Mouse (Mus musculus) thymus, postnatal 10 days (tissue): ENCODE measurements at regions not wholly inside any gene's neighbourhood (a gene's known extent, or its start where the extent isn't known, plus 50 kb on each side); places are given as distances from the start of the nearest gene placed in this dataset.

Experiments
- DNase-seq, 2 experiments: peaks; one replicate each; pipeline ENCODE4 v3.0.0; 2021; ENCODE audit warnings: low spot score in 2 of 2

DNA sequence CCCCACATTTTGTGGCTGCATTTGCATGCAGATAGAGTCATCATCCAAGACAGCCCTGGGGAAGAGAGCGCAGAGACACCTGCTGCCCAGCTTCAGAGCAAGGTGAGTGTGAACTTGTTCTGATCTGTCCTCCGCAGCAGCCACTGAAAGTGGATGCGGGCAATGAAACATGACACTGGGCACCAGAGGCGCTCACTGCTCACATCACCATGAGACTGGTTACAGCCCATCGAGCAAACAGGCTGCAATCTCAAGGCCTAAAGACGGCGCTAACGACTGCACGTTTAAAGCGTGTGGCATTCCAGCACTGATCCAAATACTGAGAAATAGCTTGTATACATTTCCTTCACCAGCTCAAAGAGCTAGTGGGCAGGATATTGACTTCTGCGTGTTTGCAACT is 65.8 kb downstream of the Barhl2 start:
- no peak for DNase-seq

DNA sequence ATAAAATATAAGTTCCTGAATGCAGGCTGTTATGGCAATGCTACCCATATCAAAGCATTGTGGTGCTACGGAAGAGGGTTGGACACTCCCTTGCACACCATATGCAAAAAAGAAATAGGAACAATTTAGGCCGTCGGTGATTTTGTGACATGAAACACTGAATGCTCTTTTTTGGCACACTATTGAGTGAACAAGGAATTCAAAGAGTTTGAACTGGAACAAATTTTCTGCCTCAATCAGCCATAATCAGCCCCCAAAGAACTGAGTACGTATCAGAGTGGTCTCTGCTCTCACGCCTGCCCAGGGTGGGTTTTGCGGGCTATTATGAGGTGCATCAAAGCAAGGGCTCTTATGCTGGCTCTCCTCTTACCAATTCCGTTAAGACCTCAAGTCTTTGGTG is 71.3 kb downstream of the Barhl2 start:
- DNase-seq, result no peak

DNA sequence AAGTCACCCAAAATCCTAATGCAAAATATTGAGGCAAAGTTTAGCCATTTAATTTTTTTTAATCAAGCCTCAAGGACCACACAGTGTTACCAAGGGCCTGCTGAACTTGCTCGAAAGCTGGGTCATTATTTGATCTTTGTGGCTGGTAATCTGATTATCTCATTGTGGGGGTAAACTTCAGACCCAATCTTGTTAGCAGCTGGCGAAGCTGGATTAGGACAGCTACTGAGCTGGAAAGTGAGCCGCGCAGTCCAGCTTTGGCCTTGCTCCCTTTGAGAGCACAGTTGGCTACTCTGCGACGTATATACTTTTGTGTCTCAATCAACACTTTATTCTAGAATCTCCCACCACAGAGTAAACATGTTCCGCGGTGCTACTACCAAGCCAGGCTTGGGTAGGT is 72.1 kb downstream of the Barhl2 start:
- no peak for DNase-seq

- DNase-seq, result no peak
These were observed 72.7 kb downstream of the Barhl2 start for GRCm38 (mm10) chr5:106385219-106385618.

DNA sequence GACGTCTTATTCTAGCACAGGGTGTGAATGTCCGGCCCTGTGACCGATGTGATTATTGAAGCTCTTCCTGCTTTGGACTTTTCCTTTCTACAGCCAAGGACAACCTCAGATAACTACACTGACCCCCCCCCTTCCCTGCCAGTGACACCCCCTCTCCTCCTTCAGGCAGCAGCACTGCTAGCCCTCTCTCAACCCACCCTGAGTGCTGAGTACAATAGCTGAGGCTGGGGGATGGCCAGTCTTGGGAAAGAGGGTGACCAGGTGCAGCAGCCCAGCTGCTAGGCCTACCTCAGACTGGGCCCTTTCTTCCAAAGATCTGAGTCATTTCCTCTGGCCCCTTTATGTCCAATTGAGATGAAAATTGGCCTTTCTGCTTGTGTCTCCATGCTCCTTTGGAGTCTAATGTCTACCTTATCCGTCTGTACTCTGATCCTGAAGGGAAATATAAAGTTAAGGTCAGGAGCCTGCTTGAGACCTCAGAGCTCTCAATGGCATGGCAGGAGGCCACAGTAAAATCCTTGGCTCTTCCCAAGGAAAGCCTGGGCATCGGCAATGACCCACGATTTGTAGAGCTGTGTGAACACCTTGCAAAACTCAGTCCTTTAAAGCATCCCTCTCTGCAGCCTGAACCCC is 73.7 kb downstream of the Barhl2 start:
- DNase-seq, result no peak

GRCm38 (mm10) chr5:106381919-106382318 is 76.0 kb downstream of the Barhl2 start:
- no peak for DNase-seq

GRCm38 (mm10) chr5:106380631-106381285 is 77.2 kb downstream of the Barhl2 start:
- DNase-seq, result no peak

DNA sequence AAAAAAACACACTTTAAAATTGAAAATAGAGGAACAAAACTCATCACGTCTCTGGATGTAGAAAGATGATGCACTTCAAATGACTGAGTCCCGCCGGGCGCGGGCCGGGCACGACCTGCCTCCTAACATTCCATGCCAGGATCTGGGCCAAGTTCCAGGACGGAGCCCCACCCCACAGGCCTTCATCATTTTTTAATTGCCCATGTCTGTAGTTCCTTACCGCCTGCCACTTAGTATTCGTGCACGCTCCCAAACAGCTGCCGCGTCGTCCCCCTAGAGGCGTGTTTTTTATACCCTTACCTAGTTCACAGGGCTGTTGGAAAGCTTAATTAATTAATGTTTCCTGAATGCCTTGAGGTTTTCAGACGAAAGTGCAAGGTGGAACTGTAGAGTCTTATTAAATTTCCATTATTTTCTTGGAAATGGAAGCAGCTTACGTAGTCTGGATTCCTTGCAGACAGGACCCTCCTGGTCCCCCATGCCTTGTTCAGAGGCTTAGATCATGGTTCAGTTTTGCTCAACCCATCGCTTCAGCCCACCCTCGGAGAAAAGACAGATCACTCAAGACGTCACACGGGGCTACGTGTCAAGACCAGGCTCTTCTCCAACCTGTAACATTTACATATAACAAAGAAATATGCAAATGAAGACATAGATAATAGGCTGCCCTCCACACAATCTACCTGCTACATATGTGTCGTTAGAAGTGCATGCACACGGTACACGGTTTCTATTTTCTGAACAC is 81.0 kb downstream of the Barhl2 start:
- DNase-seq, result no peak

DNA sequence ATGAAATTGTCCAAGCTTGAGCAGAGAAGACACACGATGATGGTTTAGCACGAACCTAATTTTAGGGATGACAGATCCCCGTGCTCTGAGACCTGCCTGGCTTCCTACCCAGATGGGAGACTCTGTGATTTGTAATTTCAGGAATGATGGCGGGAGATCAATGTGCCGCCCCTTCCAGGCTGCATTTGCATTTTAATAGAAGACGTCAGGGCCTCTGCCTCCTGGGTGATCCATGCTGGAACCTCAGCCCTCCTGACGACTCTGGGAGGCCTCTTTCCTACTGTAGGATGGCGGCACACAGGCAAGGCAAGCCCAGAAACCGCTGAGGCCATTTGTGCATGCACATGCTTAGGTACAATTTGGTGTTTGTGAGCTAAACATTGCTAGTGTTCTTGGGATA is 90.1 kb downstream of the Barhl2 start:
- DNase-seq, result no peak

DNA sequence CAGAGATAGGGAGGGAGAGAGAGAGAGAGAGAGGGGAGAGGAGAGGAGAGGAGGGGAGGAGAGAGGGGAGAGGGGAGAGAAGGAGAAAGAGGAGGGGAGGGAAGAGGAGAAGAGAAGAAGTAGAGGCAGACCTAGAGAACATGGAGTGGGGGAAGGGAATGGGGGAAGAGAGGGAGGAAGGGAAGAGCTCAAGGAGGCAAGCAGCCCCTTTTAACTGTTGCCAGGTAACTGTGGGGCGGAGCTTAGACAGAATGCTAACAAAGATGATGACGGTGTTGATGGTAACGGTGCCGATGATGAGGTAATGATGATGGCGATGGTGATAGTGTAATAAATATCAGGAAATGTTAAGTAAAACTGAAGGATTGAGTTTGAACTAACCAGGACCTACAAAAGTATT is 90.7 kb downstream of the Barhl2 start:
- no peak for DNase-seq

- no peak for DNase-seq
These were observed 92.0 kb downstream of the Barhl2 start for GRCm38 (mm10) chr5:106366006-106366405.

DNA sequence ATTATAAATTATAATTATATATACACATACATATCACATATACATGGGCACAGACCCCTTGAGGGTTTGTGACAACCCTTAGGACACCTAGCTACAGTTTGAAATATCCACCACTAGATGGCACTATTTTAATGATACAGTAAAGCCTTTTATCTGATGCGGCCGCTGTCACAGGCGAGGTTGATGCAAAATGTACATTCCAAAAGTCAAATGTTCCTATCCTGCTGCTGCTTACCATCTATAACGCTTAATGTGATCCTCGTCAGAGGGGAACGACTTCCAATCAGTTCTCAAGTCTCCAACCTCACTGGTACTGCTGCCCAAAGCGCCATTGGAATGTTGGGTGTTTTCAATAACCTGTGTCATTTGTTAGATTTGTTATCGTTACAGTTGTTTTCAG is 92.9 kb downstream of the Barhl2 start:
- DNase-seq, result no peak

DNA sequence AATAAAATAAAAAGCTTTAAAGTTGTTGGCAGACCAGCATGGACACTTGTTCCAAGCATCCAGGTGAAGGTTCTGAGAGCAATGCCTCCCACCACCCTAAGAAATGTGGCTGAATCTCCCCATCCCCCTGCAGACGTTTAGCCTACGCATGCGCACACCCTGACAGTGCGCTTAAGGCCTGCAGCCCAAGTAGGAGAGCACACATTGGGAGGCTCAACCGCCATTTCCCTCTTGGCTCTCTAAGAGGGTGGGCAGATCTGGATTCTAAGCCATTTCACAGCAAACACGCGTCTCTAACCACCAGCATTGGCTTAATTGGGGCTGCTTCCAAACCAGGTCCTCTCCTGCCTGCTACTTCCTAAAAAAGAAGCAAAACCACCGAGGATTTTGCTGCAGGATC is 106.6 kb downstream of the Barhl2 start:
- no peak for DNase-seq

- DNase-seq, result no peak
These were observed 108.0 kb downstream of the Barhl2 start for GRCm38 (mm10) chr5:106349851-106350515.

- DNase-seq, result no peak
These were observed 113.7 kb downstream of the Barhl2 start for GRCm38 (mm10) chr5:106344308-106344707.

DNA sequence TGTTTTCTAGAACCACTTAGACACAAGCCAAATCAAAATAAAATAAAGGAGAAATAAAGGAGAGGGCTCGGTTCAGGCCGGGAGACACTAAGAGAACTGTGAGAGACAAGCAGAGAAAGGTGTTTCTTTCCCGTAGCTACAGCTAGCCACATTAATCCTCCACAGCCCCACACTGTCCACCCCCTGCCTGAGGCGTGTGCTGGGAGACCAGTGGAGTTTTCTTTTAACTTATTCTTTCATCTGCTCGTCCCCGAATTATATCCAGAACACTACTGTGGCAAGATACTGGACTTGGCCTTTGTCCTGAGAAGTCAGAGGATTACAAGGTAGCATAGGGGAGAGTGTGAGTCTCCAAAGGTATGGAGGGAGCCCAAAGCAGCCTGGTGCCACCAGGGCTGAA is 114.4 kb downstream of the Barhl2 start:
- no peak for DNase-seq

- DNase-seq, result no peak
These were observed 116.6 kb downstream of the Barhl2 start for GRCm38 (mm10) chr5:106341361-106341760.

DNA sequence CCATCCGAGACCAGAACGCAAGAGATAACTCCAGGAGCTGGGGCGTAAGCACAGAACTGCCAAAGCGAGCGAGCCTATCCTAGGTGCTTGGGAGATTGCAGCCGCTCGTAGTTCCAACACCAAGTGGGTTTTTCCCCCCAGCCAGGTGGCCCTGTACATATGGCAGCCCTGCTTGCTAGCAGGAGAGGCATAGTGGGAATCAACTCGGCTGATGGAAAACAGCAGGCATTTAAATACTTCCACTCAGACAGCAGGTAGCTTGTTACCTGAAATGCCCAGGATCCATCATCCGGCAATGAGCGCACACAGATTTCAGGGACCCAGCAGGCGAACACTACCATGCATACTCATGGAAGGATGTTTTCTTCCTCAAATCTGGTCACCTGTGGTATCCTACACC is 122.3 kb downstream of the Barhl2 start:
- no peak for DNase-seq

- DNase-seq, result no peak
These were observed 130.3 kb downstream of the Barhl2 start for GRCm38 (mm10) chr5:106327592-106328150.

GRCm38 (mm10) chr5:106322574-106323215 is 135.3 kb downstream of the Barhl2 start:
- DNase-seq, result no peak

DNA sequence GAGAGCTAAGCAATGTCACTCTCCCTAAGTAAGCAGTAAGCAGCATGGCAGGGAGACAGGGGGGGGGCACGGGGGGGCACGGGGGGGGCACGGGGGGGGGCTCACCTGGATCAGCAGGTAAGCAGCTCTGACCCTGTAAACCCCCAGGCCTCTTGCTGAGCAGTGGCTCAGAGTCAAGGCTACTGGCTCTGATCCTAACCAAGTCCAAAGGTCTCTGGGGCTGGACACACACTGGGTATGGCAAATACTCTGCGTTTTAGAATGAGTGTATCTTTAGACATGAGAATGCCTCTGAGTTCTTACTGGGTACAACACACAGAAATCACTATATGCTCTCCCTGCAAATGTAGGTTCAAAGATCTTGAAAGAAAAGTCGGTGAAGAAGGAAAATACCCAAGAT is 136.5 kb downstream of the Barhl2 start:
- DNase-seq, result no peak

GRCm38 (mm10) chr5:106321023-106321422 is 136.9 kb downstream of the Barhl2 start:
- no peak for DNase-seq
